Mouse (Mus musculus) thymus, adult 18-20 months (tissue): ENCODE data around the gene Trim37.

Experiments used
- DNase-seq, 2 experiments: peaks; one replicate each; pipeline ENCODE4 v3.0.0; 2022; ENCODE audit warnings: mixed read lengths in 2 of 2

Gene Trim37

DNA sequence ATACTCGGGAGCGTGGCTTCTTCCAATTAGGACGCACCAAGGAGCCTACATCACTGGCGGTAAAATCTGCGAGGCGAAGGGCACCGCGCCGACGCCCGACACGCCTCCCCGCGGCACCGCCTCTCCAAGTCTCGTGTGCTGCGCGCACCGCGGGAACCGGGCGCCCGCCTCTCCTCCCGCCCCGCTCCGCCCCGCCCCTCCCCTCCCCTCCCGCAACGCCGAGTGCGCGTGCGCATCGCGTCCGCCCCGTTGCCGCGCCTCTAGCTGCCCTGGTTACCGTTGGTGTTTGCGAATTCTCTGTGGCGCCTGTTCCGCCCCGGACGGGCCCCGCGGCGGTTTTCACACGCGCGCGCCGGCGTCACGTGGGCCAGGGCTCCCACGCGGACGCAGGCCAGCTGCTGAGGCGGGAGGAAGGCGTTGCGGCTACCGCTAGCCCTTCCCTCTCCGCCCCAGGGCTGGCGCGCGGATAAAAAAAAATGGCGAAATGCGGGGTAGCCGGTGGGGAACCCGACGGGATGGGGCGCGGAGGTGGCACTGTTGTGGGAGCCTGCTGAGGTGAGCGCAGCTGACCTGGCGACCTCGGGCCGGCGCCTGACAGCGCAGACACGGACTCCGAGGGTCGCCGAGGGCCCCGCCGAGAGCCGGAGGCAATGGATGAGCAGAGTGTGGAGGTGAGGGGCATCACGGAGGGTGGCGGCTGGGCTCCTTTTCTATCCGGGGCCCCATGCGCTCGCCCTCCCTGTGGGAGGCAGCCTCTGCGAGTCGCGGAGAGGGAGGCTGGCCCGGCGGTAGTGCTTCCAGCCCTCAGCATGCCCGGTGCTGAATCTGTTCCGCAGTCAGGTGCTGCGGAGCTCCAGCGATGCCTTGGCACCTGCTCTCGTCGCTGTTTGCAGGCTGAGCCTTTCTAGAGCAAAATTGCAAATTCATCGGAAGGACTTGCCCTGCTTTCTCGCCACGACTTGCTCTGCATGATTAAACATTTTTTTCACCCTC is at the start of gene Trim37:
TSS of gene Trim37 (plus strand) at position 254 of the 993 bp plus-strand sequence.
- peak; percentile 73 to 83 for DNase-seq

DNA sequence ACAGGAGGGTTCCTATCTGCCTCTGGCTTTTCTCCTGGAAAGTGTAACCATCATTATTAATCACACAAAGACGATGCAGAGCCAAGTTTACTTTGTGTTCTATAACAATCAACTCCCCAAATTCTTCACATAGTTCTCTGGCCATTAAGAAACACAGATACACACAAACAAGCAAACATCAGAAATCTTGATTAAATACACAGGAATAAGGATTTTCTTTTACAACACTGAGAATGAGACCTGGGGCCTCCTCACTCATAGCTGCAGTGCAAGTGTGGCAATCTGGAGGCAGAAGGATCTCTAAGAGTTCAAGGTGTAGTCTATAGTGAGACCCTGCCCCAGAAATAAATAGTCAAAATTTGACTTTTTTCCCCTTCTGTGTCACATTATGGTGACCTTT is 43.2 kb upstream of the Trim37 start:
- no peak for DNase-seq

DNA sequence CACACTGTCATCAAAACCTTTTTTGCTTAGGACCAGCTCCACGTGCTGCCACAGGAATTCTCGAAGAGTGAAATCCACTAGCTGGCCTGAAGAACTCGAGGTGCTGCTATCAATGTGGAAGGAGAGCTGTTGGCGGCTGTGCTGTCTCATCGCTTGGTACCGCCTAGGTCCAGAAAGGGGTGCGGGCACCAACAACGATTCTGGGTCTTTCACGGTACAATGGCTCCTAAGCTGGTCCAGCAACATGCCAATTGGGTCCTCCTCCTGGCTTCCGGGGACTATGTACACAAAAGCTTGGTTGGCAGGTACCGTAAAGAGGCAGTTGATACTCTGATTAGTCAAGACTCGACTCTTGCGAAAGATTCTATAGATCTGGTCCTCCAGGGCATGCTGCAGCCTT is 41.4 kb upstream of the Trim37 start:
- no peak for DNase-seq

DNA sequence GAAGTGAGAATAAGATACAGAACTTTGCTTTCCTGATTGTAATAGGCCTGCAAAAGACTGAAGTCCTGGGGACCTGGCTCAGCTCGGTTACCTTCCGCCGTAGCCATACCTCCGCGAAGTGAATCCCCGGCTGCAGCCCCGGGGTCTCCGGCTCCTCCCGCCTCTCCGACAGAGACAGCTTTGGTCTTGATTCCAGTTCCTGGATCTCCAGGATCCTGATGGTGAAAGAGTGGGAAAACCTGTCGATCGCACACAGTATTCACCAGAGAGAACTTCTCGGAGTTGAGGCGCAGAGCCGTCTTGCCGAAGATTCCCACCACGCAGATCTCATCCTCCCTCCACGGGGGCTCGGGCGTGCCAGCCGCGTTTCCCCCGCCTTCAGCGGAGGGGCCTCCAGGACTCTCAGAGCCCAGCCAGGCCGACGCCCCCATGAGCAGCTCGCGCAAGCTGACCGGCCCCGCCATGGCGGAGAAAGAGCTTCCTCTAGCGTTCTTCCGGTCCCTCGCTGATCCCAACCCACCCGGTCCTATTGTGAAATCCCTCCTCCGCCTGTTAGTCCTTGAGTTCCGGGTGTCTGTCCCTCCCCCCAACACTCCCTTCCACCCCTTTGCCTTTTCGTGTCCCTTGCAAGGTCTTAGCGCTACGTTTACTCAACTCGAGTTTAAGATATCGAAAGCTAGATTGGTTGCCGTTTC is 40.4 kb upstream of the Trim37 start, which contains the start of gene Smg8:
TSS of gene Smg8 (minus strand) at position 485 of the 695 bp plus-strand sequence.
- DNase-seq, result peak; percentile 62 to 73

DNA sequence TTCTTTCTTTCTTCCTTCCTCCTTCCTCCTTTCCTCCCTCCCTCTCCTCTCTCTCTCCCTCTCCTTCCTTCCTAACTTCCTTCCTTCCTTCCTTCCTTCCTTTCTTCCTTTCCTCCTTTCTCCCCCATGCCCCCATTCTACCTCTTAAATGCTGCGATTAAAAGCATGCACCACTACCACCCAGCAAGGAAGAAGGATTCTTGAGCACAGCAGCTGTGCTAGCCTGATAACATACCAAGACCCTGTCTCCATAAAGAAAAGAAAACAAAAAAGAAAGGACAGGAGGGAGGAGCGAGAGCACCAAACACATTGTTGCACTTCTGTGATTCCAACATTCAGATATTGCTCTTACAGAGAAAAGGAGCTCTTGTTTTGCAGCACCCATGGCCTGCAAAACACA is 39.7 kb upstream of the Trim37 start:
- DNase-seq, result no peak

DNA sequence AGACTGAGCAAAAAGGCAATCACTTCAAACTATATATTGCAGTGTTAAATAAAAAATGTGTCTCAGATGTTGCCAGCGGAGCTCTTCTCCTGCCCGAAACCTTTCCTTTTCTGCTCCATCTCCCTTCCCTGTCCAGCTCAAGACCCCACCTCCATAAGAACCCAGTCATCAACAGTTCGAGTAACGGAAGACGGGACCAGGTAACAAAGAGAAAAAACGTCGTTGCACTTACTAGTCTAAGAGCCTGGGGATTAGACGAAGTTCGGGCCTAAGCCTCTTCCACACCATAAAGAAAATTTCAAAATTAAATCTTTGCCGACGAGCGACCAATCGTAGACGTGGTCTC is 18.5 kb upstream of the Trim37 start, which contains the start of gene Prr11:
TSS of gene Prr11 (minus strand) at position 300 of the 346 bp plus-strand sequence.
- DNase-seq, result no peak

DNA sequence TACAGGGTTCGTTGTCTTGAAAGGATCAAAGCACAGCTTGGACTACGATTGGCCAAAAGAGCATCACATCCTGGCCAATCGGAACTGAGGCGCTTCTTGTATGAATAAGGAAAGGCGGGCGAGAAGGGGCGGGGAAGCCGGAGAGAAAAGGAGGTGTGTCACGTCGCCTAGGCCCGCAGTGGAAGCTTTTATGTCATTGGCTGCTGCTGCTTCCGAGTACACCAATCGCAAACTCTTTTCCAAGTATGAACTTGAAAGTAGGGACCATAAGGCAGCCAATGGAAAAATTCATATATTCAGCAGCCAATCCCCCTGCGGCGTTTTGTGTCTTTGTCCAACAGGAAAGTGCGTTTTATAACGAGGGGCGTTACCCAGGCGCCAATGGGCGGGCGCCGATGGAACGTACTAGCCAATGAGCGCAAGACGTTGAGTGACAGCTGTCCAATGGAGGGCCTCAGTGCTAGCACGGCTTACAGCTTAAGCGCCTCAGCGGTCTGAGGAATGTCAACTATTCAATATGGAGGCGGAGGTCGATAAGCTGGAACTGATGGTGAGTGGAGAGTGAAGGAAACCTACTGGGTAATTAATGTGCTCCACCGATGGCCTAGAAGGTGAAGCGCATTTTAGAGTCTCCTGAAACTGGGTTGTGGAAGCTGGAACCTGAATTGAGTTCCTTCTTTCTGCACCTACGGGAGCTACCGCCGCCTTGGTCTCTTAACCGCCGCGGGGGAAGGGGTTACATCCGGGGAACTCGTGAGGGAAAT is 17.9 kb upstream of the Trim37 start, which contains the start of gene Ska2:
TSS of gene Ska2 (plus strand) at position 480 of the 764 bp plus-strand sequence.
- peak; percentile 97 to 99 for DNase-seq

DNA sequence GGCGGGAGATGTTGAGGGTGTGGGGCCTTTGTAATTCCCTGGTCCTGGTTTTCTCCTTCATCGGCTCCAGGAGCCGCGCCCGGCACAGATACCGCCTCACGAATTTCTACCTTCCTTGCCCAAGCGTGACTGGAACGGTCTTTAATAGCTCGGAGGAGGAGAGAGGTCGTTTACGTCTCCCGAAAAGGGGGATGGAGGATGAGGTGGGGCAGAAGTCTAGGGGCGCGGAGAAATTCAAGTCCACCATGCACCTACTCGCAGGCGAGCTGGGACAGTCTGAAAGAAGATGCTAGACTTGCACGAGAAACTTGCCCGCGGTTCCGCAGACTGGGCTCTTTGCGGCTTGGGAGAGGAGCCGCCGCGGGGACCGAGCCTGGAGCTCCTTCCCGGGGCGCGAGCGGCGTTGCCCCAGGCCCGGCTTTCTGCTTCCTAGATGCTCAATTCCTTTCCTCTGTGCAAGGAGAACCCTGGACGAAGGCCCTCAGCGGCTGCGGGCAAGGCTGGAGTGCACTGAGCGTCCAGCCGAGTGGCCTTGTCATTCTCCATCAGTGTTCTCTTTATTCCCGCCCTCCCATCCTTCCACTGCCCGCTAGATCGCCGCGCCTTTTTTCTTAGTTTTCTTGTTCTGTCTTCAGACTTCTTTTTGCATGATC is 17.2 kb upstream of the Trim37 start:
- peak in 1 of 2 experiments; percentile 14 for DNase-seq

DNA sequence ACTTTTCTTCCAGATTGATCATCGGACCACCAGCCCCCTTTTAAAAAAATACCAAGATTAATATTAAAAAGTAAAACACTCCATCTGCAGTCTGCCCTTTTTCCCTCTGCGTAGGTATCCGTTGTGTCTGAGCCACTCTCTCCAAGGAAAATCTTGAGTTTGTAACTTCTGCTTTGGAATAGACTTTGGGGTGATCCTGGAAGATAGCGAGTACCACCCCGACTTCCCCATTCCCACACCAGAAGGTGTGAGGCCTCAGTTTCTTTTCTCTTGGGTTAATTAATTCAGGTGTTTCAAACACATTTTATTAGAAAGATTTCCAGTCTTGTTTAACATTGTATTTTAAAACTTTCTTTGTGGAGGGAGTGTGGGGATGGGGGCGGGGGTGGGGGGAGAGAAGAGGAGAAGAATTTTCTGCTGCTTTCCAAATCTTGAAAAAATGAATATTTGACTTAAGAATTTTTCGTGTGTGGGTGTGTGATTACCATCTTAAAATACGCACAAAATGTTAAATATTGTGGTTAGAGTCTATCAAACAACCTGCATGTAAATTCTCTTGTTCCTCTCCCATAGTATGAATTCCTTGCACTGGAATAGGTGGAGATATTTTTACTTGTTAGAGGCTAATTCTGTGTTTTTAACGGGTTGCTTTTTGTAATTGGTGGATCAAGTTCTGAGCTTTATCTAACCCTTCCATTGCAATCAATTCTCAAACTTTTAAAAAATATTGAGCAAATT is 16.5 kb upstream of the Trim37 start:
- no peak for DNase-seq

DNA sequence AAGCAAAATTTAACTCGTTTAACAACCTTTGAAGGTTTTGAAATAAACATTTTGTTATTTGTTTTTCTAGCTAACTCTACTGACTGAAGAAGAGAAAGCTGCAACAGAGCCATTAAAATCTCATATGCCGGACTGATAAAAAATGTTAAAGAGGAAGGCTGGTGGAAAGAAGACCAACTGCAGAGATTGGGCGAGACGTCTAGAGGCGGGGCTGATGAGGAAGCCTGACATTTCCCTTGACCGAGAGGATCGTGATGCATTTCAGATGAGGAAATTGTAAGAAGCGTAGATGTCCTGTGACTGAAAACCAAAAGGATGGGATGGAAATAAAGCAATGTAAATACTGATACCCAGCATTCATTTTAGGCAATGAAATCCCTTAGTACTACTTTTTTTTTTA is 5.0 kb upstream of the Trim37 start:
- no peak for DNase-seq

DNA sequence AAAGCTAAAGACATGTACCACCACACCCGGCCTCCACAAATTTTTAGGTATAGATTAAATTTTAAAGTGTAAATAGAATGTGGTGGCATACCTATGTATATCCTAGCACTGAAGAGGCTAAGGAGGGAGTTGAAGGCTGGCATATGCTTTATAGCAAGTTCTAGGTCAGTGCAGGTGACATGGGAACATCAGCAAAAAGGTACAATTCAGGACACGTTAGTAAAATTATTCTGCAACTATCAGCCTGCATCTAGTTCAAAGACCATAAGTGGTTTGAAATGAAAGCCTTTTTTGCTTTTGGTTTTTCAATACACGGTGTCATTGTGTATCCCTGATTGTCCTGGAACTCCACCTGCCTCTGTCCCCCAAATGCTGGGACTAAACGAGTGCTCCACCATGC is 1.3 kb upstream of the Trim37 start:
- DNase-seq, result no peak

DNA sequence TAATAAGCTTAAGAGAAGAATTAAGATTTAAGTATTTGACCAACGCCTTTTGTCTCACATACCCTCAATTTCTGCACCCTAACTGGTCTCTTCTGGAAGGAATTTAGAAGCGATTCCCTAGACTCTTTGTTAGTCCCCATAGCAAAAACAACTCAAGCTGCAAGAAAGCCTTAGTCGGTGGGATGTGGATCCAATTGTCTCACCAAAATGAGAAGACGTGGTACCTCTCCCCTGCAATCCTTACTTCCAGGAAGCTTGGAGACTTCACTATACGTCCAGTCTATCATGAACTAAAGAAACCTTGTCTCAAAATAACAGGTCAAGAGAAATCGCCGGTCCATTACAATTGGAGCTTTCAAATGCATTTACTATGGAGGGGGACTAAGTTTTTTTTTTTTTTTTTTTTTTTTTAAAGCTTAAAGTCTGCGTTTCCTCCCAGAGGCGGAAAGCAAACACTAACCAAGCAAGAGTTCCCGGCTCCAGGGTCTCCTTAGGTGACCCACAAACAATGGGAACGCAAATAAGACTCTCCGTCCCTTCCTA is 525 bp upstream of the Trim37 start:
- no peak for DNase-seq

DNA sequence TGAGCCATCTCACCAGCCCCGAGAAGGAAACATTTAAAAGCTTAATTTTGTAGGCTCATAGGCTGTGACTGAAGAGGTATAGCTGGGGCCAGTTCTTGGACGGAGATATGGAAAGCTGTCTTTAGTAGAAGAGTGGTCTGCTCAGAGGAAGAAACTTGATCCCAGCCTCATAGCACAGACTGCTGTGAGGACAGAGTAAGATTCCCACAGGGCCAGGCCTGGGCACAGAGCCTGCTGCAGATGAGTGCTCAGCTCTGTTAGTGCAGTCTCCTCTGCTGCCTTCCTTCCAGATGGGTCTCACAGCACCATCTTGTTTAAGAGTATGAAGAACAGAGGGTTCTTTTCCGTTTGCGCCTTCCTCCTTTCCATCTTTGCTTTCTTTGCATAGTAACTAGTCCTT is 9.4 kb downstream of the Trim37 start:
- DNase-seq, result no peak

DNA sequence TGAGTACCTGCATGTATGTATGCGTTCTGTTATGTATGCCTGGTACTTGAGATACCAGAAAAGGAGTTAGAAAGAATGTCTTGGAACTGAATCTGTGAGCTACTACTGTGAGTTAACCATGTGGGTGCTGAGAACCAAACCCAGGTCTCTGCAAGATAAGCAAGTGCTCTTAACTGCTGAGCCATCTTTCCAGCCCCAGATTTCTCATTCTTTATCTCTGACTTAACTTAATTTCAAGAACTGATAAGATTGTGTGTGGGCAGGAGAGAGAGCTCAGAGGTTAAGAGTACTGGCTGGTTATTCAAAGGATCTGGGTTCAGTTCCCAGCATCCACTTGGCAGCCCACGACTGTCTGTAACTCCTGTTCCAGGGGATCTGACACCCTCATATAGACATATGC is 31.1 kb downstream of the Trim37 start:
- no peak for DNase-seq

DNA sequence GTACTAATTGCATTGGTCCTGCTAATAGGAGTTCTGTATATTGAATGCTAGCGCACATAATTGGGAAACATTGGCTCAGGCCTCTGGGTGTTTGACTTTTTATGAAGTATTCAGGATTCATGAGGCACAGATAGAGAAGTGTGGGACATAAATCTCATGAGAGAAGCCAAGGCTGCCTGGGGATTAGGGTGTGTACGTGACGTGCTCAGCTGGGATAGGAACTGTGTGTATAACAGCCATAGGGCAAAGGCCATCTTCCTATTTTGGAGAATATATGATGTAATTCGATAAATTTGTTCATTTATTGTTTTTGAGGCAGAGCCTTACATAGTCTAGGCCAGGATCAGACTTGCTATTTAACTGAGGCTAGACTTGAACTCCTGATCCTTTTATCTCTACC is 35.8 kb downstream of the Trim37 start:
- no peak for DNase-seq

DNA sequence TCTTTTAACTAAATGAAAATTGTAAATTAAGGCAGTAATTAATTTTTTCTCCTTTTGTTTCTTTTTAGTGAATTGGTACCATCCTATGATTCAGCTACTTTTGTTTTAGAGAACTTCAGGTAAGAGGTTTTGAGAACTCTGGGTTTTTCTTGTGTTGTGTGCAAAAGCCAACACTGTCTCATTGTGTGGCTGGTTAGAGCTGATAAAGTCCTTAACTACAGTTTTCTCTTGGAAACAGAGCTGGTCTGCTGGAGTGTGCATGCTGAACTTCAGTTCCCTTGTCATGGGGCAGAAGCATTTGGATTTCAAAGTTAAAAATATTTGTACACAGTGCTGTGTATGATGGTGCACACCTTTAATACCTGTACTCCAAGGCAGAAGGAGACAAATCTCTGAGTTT is 36.9 kb downstream of the Trim37 start:
- DNase-seq, result no peak

DNA sequence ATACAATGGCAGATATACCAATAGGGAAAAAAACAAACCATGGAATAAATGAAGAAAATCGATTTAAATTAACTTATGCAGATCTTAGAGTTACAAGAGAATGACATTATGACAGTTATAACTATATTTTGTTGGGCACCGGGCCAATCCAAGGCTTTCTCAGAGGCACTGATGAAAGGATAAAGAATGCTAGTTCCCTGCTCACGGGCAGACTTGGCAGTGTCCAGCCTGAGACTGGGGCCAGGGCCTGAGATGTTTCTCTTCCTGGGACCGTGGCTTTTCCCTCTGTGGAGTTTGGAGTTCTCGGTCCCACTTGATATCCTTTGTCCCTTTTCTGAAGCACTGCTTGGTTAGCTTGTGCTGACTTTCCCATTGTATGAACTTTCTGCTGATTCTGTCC is 46.7 kb downstream of the Trim37 start:
- DNase-seq, result no peak

DNA sequence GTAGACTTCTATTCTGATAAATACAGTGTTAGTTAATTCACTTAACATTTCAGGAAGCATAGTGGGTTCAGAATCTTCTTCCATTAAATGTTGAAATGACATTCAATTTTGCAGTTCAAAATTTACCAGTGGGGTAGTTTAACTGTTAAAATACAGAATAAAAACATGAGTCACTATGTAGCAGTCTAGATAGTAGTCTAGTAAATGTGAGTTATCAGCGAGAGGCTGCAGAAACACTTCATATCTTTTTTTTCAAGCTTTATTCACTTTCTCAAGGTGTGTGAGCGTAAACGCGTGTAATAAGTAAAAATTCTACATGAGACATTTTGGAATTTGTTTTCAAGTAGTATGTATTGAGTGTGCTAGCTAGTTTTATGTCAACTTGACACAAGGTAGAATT is 48.2 kb downstream of the Trim37 start:
- no peak for DNase-seq

DNA sequence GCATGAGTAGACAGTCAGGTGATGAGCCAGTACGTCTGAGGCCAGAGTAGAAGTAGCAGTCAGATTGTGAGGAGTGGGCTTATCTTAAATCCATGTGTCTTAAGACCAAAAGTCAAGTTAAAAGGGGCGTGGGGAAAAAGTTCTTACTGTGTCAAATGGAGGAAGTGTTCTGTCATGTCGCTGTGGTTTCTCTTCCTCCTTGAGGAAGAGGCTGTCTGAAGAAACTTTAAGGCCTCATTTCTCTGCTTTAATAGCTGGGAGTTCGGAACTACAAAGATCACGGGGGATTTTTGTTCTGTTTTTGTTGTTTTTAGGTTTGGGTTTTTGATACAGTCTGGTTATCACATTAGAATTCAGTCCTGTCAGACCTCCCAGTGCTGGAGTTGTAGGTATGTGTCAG is 85.4 kb downstream of the Trim37 start:
- no peak for DNase-seq

DNA sequence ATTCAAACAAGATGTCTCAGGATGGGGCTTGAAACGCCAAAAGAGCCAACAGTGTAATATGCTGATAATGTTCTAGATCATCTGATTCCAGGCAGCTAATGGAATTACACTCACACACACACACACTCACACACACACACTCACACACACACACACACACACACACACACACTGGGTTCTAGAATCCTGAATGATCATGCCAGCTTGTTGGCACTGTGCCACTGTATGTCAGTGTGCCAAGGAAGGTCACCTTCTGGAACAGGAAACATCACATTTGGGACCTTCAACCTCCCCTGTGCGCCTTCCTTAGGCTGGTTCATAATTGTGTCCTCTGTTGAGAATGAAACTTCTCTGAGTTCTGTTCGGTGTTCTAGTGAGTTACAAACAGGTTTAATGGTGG is 95.8 kb downstream of the Trim37 start:
- no peak for DNase-seq

DNA sequence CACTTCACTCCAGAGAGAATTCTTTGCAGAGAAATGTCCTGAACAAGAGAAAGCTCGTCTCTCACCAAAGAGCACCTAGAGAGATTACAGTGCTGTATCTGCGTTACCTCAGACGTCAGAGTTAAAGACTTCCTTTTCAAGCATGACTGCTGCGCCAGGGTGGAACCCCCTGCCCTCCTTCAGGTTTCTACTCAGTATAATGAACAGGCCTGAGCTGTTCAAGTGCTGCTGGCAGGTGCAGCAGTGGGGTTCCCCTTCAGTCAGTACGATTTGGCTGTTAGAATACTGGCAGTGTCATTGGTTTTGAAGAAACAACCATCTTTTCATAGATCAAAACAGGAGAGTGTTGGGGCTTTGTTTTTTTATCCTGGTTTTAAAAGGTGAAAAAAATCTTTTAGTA is 100.2 kb downstream of the Trim37 start:
- no peak for DNase-seq

DNA sequence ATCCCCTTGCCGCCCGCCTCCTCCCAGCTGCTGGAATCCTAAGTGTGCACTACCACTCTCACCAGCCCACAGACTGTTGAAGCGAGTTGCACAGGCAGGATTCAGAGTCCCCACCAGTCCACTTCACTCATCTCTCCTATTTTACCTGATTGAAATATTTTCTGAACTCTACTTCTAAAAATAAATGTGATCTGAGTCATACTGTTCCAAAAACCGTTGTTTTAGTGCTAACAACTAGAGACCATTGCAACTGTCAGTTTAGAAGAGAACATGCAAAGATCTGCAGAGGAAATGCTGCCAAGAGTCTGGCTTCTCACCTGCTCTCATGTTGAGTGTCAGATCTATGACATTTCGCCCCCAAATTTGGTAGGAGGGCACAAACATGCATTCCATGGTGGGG is 106.5 kb downstream of the Trim37 start:
- no peak for DNase-seq
